Mouse (Mus musculus) spleen, adult 2 months (tissue): ENCODE measurements around the gene Terf2ip.

Source experiments
- CTCF ChIP-seq: fragments of 200-500 bp; IDR thresholded peaks from 2 replicates; pipeline ENCODE4 v1.5.1; 2011; ENCODE audit warnings: mild to moderate bottlenecking, inconsistent platforms; ENCODE audit not compliant: insufficient read depth, insufficient read length, insufficient replicate concordance; ENCODE audit errors: extremely low read depth
- POLR2A ChIP-seq: fragments of 200-500 bp; IDR thresholded peaks from 2 replicates; pipeline ENCODE4 v1.6.1; 2011; ENCODE audit warnings: low read depth, low read length, inconsistent platforms

DNA sequence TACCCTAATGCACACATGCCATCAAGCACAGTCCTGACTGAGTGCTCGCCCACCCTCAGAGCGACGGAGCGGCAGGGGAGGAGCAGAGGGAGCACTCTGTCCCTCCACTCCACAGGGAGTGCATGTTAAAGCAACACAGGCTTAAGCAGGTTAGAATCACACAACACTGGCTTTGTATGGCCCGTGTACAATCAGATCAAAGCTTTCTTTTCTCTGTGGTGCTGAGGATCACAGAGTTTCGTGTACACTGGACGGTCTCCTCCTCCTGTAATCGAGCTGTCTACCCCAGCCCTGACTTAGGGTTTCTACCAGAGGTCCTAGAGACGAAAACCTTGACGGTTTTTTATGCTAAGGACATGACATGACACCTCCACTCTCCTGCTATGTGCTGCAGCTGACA lies 42.7 kb upstream of the Terf2ip start:
- TF ChIP-seq CTCF (no peak), POLR2A (no peak)
